Mouse (Mus musculus) forebrain, embryonic 13.5 days (tissue): Measurements from ENCODE around the gene Hist1h2bn. TPM values are rescaled to one million over a fixed set of nuclear protein-coding genes. Genes with fewer than 3 reads are reported as not detected.
"Not testable (repeated sequence)": the region's sequence is repeated elsewhere in the genome, so short reads cannot be mapped to it uniquely, and the experiment has no call there.

Experiments
- ATAC-seq: fragments of 200-750 bp; cut with Nextera tagmentation; 2 replicates; pipeline ENCODE4 v1.8.0; 2017
- H3K27ac ChIP-seq: fragments of 300-500 bp; sonication (generic); 2 replicates; pipeline ENCODE4 v1.5.1; 2015; ENCODE audit warnings: inconsistent platforms, mild to moderate bottlenecking, moderate library complexity
- H3K27me3 ChIP-seq: fragments of 300-500 bp; sonication (generic); 2 replicates; pipeline ENCODE4 v1.6.1; 2015; ENCODE audit warnings: mild to moderate bottlenecking, inconsistent platforms
- H3K36me3 ChIP-seq: fragments of 300-500 bp; sonication (generic); 2 replicates; pipeline ENCODE4 v1.6.1; 2015; ENCODE audit warnings: mild to moderate bottlenecking, inconsistent platforms; ENCODE audit not compliant: poor library complexity, severe bottlenecking
- H3K4me1 ChIP-seq: fragments of 300-500 bp; sonication (generic); 2 replicates; pipeline ENCODE4 v1.6.1; 2015; ENCODE audit warnings: inconsistent platforms
- H3K4me2 ChIP-seq: fragments of 300-500 bp; sonication (generic); 2 replicates; pipeline ENCODE4 v1.6.1; 2015; ENCODE audit warnings: inconsistent platforms, mild to moderate bottlenecking, moderate library complexity
- H3K4me3 ChIP-seq: fragments of 300-500 bp; sonication (generic); 2 replicates; pipeline ENCODE4 v1.5.1; 2015; ENCODE audit warnings: mild to moderate bottlenecking, inconsistent platforms
- H3K9ac ChIP-seq: fragments of 300-500 bp; sonication (generic); 2 replicates; pipeline ENCODE4 v1.6.1; 2015; ENCODE audit warnings: mild to moderate bottlenecking, inconsistent platforms
- H3K9me3 ChIP-seq: fragments of 300-500 bp; sonication (generic); replicated peaks from 2 replicates; pipeline ENCODE4 v1.6.1; 2016; ENCODE audit warnings: inconsistent platforms
- WGBS: fragments of 180-500 bp; shearing (Covaris S2); methylation state at CpG from one replicate; pipeline ENCODE4 v1.1.7; 2015; 5-methylcytosine and 5-hydroxymethylcytosine counted together
- polyA plus RNA-seq: library from polyadenylated mRNA; unstranded; fragments of >200 nt; fragmentation: Nextera tagmentation; extraction: Ambion mirVana; gene quantifications from 2 replicates; pipeline ENCODE4 v1.2.1, GENCODE M21; 2015

The Hist1h2bn gene
- polyA plus RNA-seq, 1 experiment from 2014 or later = 8.4 TPM

DNA sequence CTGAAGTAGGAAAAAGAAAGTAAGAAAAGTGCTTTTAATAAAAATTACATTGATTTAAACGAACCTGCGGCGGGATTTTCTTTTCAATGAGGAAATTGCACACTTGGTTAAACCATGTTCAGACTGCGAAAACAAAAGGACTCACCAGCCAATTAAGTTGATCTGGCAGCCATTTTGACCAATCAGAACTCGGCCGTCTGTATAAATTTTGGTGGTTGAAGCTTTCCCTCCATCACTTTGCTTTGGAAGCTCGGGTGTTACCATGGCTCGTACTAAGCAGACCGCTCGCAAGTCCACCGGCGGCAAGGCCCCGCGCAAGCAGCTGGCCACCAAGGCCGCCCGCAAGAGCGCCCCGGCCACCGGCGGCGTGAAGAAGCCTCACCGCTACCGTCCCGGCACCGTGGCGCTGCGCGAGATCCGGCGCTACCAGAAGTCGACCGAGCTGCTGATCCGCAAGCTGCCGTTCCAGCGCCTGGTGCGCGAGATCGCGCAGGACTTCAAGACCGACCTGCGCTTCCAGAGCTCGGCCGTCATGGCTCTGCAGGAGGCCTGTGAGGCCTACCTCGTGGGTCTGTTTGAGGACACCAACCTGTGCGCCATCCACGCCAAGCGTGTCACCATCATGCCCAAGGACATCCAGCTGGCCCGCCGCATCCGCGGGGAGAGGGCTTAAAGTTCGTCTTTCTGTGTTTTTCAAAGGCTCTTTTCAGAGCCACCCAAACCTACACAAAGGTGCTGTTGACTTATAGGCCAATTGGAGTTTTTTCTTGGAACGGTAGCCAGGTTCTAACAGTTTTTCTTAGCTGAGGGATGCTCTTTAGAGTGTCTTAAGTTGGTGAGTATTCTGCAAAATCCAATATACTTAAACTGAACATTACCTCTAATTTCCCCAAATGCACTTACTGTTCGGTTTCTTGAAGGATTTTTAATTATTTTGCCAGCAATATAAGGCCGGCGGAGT is 36.2 kb upstream of the Hist1h2bn start, which contains the start of gene Hist1h3h:
Hist1h3h (plus strand) TSS at position 263 of the 961 bp plus-strand sequence.
- peak within 1 kb of the TSS; percentile 87 for H3K9ac ChIP-seq
- H3K27ac ChIP-seq = peak within 1 kb of the TSS; percentile 98
- under 1% methylated on average over 30 of the region's 56 CpGs for WGBS
- peak within 1 kb of the TSS; percentile 85 for H3K4me2 ChIP-seq
- peak within 1 kb of the TSS; percentile 49 for H3K4me3 ChIP-seq
- H3K4me1 ChIP-seq = peaks cover 44% of the 10 kb centered on the region
- H3K9me3 ChIP-seq, H3K27me3 ChIP-seq, H3K36me3 ChIP-seq: not testable (repeated sequence)
- ATAC-seq = peak; percentile 45

DNA sequence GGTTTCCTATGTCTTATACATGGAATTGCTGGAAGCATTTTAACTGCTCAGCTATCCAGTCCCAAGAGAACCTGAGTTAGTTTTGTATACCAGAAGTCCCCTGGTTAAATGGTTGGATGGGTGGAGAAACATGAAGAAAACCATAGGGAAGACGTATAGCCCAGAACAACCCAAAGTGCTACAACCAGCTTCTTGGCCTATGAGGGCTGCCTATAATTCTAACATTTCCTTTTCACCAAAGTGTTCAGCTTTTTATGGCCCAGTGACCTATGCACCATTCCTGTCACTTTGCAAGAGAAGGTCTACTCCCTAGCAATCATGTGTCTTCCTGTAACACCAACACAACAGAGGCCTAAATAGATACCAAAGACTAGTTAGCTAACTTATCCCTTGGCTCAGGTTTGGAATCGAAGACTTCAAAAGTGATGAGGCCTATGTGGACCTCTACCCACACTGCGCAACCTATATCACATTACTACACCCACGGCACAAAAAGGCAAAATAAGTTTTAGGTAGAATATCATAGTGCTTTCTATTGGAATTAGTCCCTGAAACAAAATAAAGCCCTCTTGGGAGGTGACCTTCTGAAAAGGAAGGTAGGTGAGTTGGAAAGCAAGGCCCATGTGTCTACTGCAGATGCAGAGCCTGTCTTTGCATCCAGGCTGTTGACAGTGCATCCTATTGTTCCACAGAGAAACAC is 35.4 kb upstream of the Hist1h2bn start:
- no peaks in the 10 kb centered on the region for H3K36me3 ChIP-seq
- peak overlapping the region; percentile 86 for H3K27ac ChIP-seq
- 54% methylated on average over 4 of the region's 4 CpGs for WGBS
- H3K27me3 ChIP-seq = no peaks in the 10 kb centered on the region
- peak overlapping the region; percentile 72 for H3K9ac ChIP-seq
- no peaks in the 10 kb centered on the region for H3K9me3 ChIP-seq
- H3K4me2 ChIP-seq = peak overlapping the region; percentile 62
- H3K4me3 ChIP-seq = peak overlapping the region; percentile 48
- no peak for ATAC-seq
- peaks cover 48% of the 10 kb centered on the region for H3K4me1 ChIP-seq

DNA sequence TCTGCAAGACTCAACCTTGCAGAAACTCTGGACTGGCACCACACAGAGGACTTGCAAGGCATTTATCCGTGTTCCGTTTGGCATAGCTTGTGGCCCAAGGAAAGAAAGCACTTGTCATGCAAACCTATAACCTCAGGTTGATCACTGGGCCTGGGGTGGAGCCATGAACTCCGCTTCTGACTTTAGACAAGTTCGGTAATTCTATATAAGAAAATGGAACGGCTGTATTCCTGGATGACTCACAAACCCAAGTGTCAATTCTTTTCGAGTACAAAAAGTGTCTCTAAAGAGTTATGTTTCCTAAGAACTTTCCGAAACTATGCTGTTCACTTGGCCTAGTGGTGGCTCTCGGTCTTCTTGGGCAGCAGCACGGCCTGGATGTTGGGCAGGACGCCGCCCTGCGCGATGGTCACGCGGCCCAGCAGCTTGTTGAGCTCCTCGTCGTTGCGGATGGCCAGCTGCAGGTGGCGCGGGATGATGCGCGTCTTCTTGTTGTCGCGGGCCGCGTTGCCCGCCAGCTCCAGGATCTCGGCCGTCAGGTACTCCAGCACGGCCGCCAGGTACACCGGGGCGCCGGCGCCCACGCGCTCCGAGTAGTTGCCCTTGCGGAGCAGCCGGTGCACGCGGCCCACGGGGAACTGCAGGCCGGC is 32.7 kb upstream of the Hist1h2bn start:
- H3K9me3 ChIP-seq, H3K27me3 ChIP-seq, ATAC-seq, H3K36me3 ChIP-seq: not testable (repeated sequence)
- peak overlapping the region; percentile 66 for H3K4me2 ChIP-seq
- peak overlapping the region; percentile 40 for H3K4me3 ChIP-seq
- 1% methylated on average over 22 of the region's 44 CpGs for WGBS
- H3K9ac ChIP-seq = peak overlapping the region; percentile 60
- H3K27ac ChIP-seq = peak overlapping the region; percentile 86
- peaks cover 40% of the 10 kb centered on the region for H3K4me1 ChIP-seq

DNA sequence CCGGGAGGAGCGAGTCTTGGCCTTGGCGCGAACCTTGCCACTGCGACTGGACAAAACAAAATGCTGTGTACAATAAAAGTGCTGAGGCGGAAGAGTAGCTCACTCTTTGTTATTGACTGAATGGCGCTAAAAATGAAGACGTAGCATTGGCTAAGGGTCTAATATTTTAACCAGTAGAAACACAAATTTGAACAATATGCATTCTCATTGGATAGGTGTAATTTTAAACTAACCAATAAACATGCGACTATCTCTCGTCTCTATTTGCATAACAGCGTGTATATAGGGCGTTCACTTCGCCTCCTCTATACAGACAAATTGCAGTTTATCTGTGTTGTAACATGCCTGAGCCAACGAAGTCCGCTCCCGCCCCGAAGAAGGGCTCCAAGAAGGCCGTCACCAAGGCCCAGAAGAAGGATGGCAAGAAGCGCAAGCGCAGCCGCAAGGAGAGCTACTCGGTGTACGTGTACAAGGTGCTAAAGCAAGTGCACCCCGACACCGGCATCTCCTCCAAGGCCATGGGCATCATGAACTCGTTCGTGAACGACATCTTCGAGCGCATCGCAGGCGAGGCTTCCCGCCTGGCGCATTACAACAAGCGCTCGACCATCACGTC is 32.1 kb upstream of the Hist1h2bn start, which contains the start of gene Hist1h2bm:
Hist1h2bm (plus strand) TSS at position 288 of the 616 bp plus-strand sequence.
- H3K27me3 ChIP-seq, H3K9me3 ChIP-seq, H3K36me3 ChIP-seq: not testable (repeated sequence)
- H3K27ac ChIP-seq = peak within 1 kb of the TSS; percentile 92
- H3K4me3 ChIP-seq = peak within 1 kb of the TSS; percentile 40
- H3K4me2 ChIP-seq = peak within 1 kb of the TSS; percentile 66
- peaks cover 39% of the 10 kb centered on the region for H3K4me1 ChIP-seq
- peak within 1 kb of the TSS; percentile 71 for H3K9ac ChIP-seq
- under 1% methylated on average over 37 of the region's 37 CpGs for WGBS
- ATAC-seq = peak; percentile 98

DNA sequence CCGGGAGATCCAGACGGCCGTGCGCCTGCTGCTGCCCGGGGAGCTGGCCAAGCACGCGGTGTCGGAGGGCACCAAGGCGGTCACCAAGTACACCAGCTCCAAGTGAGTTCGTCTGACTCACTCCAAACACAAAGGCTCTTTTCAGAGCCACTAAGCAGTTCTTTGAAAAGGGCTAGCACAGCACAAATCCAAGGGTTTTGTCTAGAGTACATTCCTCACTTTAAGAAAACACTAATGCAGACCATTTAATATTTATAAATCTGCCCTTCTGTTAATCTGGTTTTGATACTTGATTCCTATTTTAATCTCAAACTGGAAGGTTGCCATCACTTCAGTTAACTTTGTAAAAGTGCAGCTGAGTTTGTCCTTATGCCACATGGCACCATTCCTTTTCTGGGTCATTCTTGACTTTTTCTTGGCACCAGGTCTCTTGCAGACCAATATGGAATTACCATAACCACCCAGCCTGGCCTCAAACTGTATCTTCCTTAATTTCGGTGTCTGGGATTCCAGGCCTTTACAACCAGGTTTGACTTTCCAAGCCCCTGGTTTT is 31.5 kb upstream of the Hist1h2bn start:
- Histone ChIP-seq H3K4me3 (peak overlapping the region; percentile 40), H3K27ac (peak overlapping the region; percentile 92), H3K9me3 (no peaks in the 10 kb centered on the region), H3K9ac (peak overlapping the region; percentile 71), H3K27me3 (no peaks in the 10 kb centered on the region), H3K36me3 (no peaks in the 10 kb centered on the region), H3K4me2 (peak overlapping the region; percentile 66), H3K4me1 (peaks cover 40% of the 10 kb centered on the region)
- 1% methylated on average over 11 of the region's 11 CpGs for WGBS
- ATAC-seq = peak; percentile 25

DNA sequence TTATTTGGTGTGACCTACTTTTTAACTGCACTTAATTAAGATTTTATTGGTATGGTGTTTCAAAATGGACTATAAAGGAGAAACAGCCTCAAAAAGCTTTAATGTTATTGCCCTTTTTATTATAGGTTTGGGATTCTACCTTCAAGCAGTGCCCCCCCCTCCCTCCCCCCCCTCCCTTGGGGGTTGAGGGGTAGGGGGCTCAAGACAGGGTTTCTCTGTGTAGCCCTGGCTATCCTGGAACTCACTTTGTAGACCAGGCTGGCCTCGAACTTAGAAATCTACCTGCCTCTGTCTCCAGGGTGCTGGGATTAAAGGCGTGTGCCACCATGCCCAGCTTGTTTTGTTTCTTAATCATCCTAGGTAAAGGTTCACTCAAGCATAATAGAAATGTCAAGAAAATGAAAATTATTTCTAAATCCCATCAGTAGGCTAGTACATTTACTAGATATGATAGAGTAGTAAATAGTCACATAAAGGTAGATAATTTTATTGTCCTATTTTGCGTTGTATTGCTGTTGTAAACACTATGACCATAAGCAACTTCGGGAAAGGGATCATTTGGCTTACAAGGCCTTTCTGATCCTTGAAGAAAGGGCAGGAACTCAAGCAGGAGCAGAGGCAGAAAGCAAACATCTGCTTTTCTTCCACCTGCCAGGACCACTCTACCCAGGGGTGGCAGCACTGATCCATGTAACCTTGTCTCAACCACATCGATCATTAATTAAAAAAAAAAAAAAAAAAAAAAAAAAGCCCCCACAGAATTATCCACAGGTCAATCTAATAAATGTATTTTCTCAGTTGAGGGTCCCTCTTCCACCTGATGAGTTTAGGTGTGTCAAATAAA is 30.7 kb upstream of the Hist1h2bn start:
- Histone ChIP-seq H3K4me2 (peak overlapping the region; percentile 66), H3K36me3 (no peaks in the 10 kb centered on the region), H3K9me3 (no peaks in the 10 kb centered on the region), H3K27me3 (no peaks in the 10 kb centered on the region), H3K4me1 (peaks cover 43% of the 10 kb centered on the region), H3K27ac (peak overlapping the region; percentile 92; the same call in 1 of the 2 replicates), H3K9ac (0 out of 2 replicates have a peak overlapping the region, but pooled peaks have one; percentile 71), H3K4me3 (no peak overlapping the region)
- no peak for ATAC-seq
- 28% methylated on average over 5 of the region's 5 CpGs for WGBS

DNA sequence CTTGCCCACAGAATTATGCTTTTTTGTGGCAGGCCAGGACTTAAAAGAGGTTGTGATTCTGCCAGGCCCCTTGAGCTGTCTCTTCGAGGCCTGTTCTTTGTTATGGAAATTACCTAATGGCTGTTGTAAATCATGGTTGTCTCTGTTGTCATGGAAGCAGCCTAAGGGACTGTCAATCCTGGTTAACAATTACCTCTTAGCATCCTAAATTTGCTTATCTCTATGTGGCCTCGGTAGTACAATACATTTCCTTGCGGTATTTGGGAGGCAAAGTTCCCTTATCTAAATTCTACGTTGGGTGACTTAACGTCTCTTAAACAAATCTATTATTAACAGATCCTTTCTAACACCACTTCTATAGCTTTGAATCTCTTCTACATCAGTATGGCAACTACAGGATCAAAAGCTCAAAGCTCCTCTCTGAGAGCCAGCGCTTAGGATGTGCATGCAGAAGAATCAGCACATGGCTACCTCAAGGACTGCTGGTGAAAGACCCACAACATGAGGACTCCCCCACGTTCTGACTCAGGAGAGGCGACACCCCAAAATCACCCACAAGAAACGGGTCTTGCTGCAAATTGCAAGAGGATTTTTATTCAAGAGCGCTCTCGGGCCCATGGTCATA is 25.9 kb upstream of the Hist1h2bn start:
- no peaks in the 10 kb centered on the region for H3K27me3 ChIP-seq
- H3K9me3 ChIP-seq = no peaks in the 10 kb centered on the region
- ATAC-seq = peak; percentile 77
- H3K36me3 ChIP-seq = no peaks in the 10 kb centered on the region
- WGBS = 24% methylated on average over 11 of the region's 11 CpGs
- peak overlapping the region; percentile 45; the same call in 1 of the 2 replicates for H3K27ac ChIP-seq
- H3K9ac ChIP-seq = no peak overlapping the region
- H3K4me3 ChIP-seq = no peak overlapping the region
- H3K4me1 ChIP-seq = peaks cover 10% of the 10 kb centered on the region
- no peak overlapping the region; the same call in 1 of the 2 replicates for H3K4me2 ChIP-seq

DNA sequence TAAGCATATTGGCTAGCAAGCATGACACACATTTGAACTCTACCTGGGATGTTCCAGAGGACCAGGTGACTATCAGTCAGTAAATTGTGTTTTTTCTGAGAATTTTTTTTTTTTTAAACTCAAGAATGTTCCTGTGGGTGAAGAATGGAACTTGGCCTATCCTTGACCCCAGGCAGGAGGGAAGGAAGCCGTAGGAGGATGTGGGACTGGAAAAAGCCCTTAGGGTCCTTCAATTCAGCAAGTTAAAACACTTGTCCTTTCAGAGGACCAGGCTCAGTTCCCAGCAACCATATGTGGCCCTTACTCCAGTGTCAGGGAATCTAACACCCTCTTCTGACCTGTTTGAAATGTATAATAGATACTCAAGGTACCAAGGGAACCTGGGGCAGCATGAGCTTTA is 24.4 kb upstream of the Hist1h2bn start:
- ATAC-seq = no peak
- Histone ChIP-seq H3K4me1 (peaks cover 13% of the 10 kb centered on the region), H3K9ac (no peak overlapping the region), H3K4me3 (no peak overlapping the region), H3K4me2 (no peak overlapping the region), H3K9me3 (no peaks in the 10 kb centered on the region), H3K27ac (no peak overlapping the region), H3K27me3 (no peaks in the 10 kb centered on the region), H3K36me3 (no peaks in the 10 kb centered on the region)
- 73% methylated on average over 1 of the region's 1 CpGs for WGBS

DNA sequence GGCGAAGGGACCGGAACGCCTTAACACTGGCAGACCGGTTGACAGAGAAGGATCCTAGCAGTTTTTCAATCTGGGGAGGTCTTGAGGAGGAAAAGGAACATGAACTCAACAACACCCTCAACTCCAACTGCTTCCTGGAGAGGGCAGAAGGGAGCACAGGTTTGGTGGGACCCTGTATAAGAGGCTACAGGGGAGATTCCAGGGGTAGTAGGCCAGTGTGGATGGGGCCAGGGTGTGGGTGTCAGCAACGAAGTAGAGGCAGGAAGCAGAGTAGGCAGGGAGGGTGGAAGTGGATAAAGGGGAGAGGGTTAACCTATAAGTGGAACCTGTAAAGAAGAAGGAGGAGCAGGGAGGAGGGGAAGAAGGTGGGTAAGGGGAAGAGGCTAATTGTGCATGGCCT is 20.5 kb upstream of the Hist1h2bn start:
- peak; percentile 14; the same call in 1 of the 2 replicates for ATAC-seq
- Histone ChIP-seq H3K4me1 (peaks cover 12% of the 10 kb centered on the region), H3K27ac (peak overlapping the region; percentile 99), H3K4me3 (no peak overlapping the region), H3K9ac (no peak overlapping the region), H3K36me3 (no peaks in the 10 kb centered on the region), H3K9me3 (no peaks in the 10 kb centered on the region), H3K4me2 (0 out of 2 replicates have a peak overlapping the region, but pooled peaks have one; percentile 10), H3K27me3 (no peaks in the 10 kb centered on the region)
- WGBS = 62% methylated on average over 5 of the region's 5 CpGs
